In genomic region chr8:122325196-122325595, GRCm38 (mm10) we compare ENCODE assay signal across 15 mouse cellular contexts. TPM values are rescaled to one million over a fixed set of nuclear protein-coding genes. Genes with fewer than 3 reads are reported as not detected.
A peak's percentile ranks its signal among the peaks of the same experiment; 100 is the strongest.
DNase-seq lines count a peak whose midpoint lies in the region; ATAC-seq and TF ChIP-seq lines count a peak whose summit lies in the region.
"Had no signal": no experiment of that assay in that cellular context is flagged by ENCODE, and none has a peak within 500 bp of the region (broad histone marks: within the 10 kb centered on the region; RNA-seq: fewer than 3 reads in every experiment).

No protein-coding gene starts in this region.

- peak overlapping the region; percentile 72 for H3K9ac ChIP-seq in heart, embryonic 13.5 days
- no peak overlapping the region for H3K9ac ChIP-seq in lung, embryonic 14.5 days
- H3K9ac ChIP-seq in hindbrain, embryonic 16.5 days (ENCODE audit: low read depth, low read length): peak overlapping the region; percentile 3; the same call in 1 of the 2 replicates
- H3K9ac ChIP-seq in liver, embryonic 14.5 days (replicated peaks): peak overlapping the region; percentile 50

- H3K27me3 ChIP-seq in heart, embryonic 13.5 days (replicated peaks): no peaks in the 10 kb centered on the region
- no peaks in the 10 kb centered on the region for H3K27me3 ChIP-seq in lung, embryonic 14.5 days (ENCODE audit: insufficient read depth, low read length)
- peaks cover 3% of the 10 kb centered on the region; the same call in 1 of the 2 replicates for H3K27me3 ChIP-seq in hindbrain, embryonic 16.5 days (replicated peaks; ENCODE audit: control insufficient read depth, insufficient read depth, low read length)
- no peaks in the 10 kb centered on the region for H3K27me3 ChIP-seq in liver, embryonic 14.5 days (ENCODE audit: control insufficient read depth, insufficient read depth, low read length)
- H3K27me3 ChIP-seq: neural tube, embryonic 13.5 days had no signal

- no peak for TF ChIP-seq POLR2A in lung, adult 2 months (IDR thresholded peaks at IDR 0.05; ENCODE audit: borderline replicate concordance, extremely low read depth, low read depth, low read length)

- peaks cover 45% of the 10 kb centered on the region for H3K36me3 ChIP-seq in heart, embryonic 13.5 days
- 0 out of 2 replicates have a peak, but pooled peaks cover 3% of the 10 kb centered on the region for H3K36me3 ChIP-seq in lung, embryonic 14.5 days (ENCODE audit: insufficient read depth)
- no peaks in the 10 kb centered on the region for H3K36me3 ChIP-seq in hindbrain, embryonic 16.5 days (ENCODE audit: control insufficient read depth, insufficient read depth, low read length)
- peaks cover 83% of the 10 kb centered on the region for H3K36me3 ChIP-seq in liver, embryonic 14.5 days (replicated peaks; ENCODE audit: control insufficient read depth, insufficient read depth, low read depth)
- H3K36me3 ChIP-seq: neural tube, embryonic 13.5 days had no signal

- H3K27ac ChIP-seq in heart, embryonic 13.5 days (replicated peaks): peak overlapping the region; percentile 88
- peak overlapping the region; percentile 61; the same call in 1 of the 2 replicates for H3K27ac ChIP-seq in lung, embryonic 14.5 days (ENCODE audit: low read depth)
- no peak overlapping the region for H3K27ac ChIP-seq in hindbrain, embryonic 16.5 days (ENCODE audit: low read depth, low read length)
- peak overlapping the region; percentile 90 for H3K27ac ChIP-seq in liver, embryonic 14.5 days

- H3K4me1 ChIP-seq in heart, embryonic 13.5 days: peaks cover 100% of the 10 kb centered on the region
- peaks cover 34% of the 10 kb centered on the region for H3K4me1 ChIP-seq in lung, embryonic 14.5 days (ENCODE audit: insufficient read depth)
- H3K4me1 ChIP-seq in lung, adult 2 months (ENCODE audit: control insufficient read depth, insufficient read depth, low read length): peaks cover 9% of the 10 kb centered on the region
- H3K4me1 ChIP-seq in hindbrain, embryonic 16.5 days (ENCODE audit: control insufficient read depth, insufficient read depth, low read depth, low read length): peaks cover 10% of the 10 kb centered on the region
- peaks cover 97% of the 10 kb centered on the region in 2 experiments for H3K4me1 ChIP-seq in liver, embryonic 14.5 days (replicated peaks; ENCODE audit: control insufficient read depth in 2 of 2, insufficient read depth in 2 of 2, low read length in 1 of 2)

- WGBS in heart, embryonic 13.5 days: 30% methylated on average over 2 of the region's 2 CpGs
- 57% methylated on average over 2 of the region's 2 CpGs for WGBS in lung, embryonic 14.5 days
- WGBS in lung, adult 2 months: 70% methylated on average over 2 of the region's 2 CpGs
- WGBS in hindbrain, embryonic 16.5 days: 82% methylated on average over 2 of the region's 2 CpGs
- WGBS in liver, embryonic 14.5 days (ENCODE audit: insufficient replicate concordance): 62% methylated on average over 2 of the region's 2 CpGs

- H3K4me2 ChIP-seq in heart, embryonic 13.5 days: peak overlapping the region; percentile 49
- peak overlapping the region; percentile 36; the same call in 1 of the 2 replicates for H3K4me2 ChIP-seq in lung, embryonic 14.5 days
- H3K4me2 ChIP-seq in hindbrain, embryonic 16.5 days (ENCODE audit: low read length): no peak overlapping the region
- peak overlapping the region; percentile 49 for H3K4me2 ChIP-seq in liver, embryonic 14.5 days (ENCODE audit: low read depth)

- no peak for TF ChIP-seq EP300 in liver, embryonic 14.5 days (IDR thresholded peaks at IDR 0.05; ENCODE audit: low read depth)

- no peak for ATAC-seq in heart, embryonic 13.5 days (ENCODE audit: extremely low read depth, insufficient number of reproducible peaks, low FRiP score, low TSS enrichment)
- no peak for ATAC-seq in lung, embryonic 14.5 days (ENCODE audit: insufficient read depth)
- ATAC-seq in hindbrain, embryonic 16.5 days: no peak
- no peak for ATAC-seq in liver, embryonic 14.5 days (ENCODE audit: insufficient read depth)
- ATAC-seq: midbrain, embryonic 16.5 days had no signal

- no peak for TF ChIP-seq CTCF in lung, embryonic 14.5 days (IDR thresholded peaks at IDR 0.05; ENCODE audit: low read depth)
- TF ChIP-seq CTCF in lung, adult 2 months (IDR thresholded peaks at IDR 0.05; ENCODE audit: insufficient read depth, low read length): no peak
- TF ChIP-seq CTCF in liver, embryonic 14.5 days (IDR thresholded peaks at IDR 0.05; ENCODE audit: low read depth): no peak

- peak overlapping the region; percentile 6; the same call in 1 of the 2 replicates for H3K4me3 ChIP-seq in heart, embryonic 13.5 days
- no peak overlapping the region for H3K4me3 ChIP-seq in lung, embryonic 14.5 days (ENCODE audit: low read depth, low read length)
- H3K4me3 ChIP-seq in lung, adult 2 months (replicated peaks; ENCODE audit: extremely low read depth, low read depth, low read length): no peak overlapping the region
- no peak overlapping the region for H3K4me3 ChIP-seq in hindbrain, embryonic 16.5 days (ENCODE audit: low read length)
- H3K4me3 ChIP-seq in liver, embryonic 14.5 days (ENCODE audit: insufficient read depth in 1 of 2, low read depth in 2 of 2, low read length in 2 of 2): no peak overlapping the region
- H3K4me3 ChIP-seq: neural tube, embryonic 13.5 days had no signal

- no peaks in the 10 kb centered on the region for H3K9me3 ChIP-seq in heart, embryonic 13.5 days
- H3K9me3 ChIP-seq in lung, embryonic 14.5 days (ENCODE audit: low read depth, low read length): no peaks in the 10 kb centered on the region
- H3K9me3 ChIP-seq in hindbrain, embryonic 16.5 days (ENCODE audit: control insufficient read depth, low read length): no peaks in the 10 kb centered on the region
- no peaks in the 10 kb centered on the region for H3K9me3 ChIP-seq in liver, embryonic 14.5 days (ENCODE audit: control insufficient read depth, low read length)
- H3K9me3 ChIP-seq: G1E; neural tube, embryonic 13.5 days had no signal

- DNase-seq in heart, adult 8-10 months (ENCODE audit: low spot score): no peak
- DNase-seq in lung, embryonic 14.5 days: no peak
- DNase-seq in lung, adult 2 months: no peak
- DNase-seq in liver, embryonic 14.5 days (ENCODE audit: low read depth in 3 of 3, low spot score in 3 of 3): no peak
- no peak for DNase-seq in layer of hippocampus, adult 11-12 months (ENCODE audit: low spot score)
- DNase-seq: cerebellum, adult 18-20 months; gastrocnemius, postnatal 14 days; kidney, postnatal 14 days; thymus, adult 2 months had no signal

RNA-seq across cellular contexts. Expression of gene Trhr2, which starts 35.4 kb away (rescaled TPM):
- not detected in 2 replicates for polyA plus RNA-seq in heart, embryonic 13.5 days (2015; fragmentation: Nextera tagmentation; extraction: Ambion mirVana)
- total RNA-seq in heart, adult 8-10 months (2022): not detected
- polyA plus RNA-seq in lung, embryonic 14.5 days (2014; fragmentation: Nextera tagmentation; extraction: Ambion mirVana): not detected in 2 replicates
- polyA plus RNA-seq in lung, adult 2 months (2012; rRNA removed): not detected in 2 replicates
- 0.39 and 0.60 TPM in 2 replicates for polyA plus RNA-seq in hindbrain, embryonic 16.5 days (2015; fragmentation: Nextera tagmentation; extraction: Ambion mirVana)
- polyA plus RNA-seq in liver, embryonic 14.5 days (2012; rRNA removed): not detected in 2 replicates
- not detected in 2 replicates for polyA plus RNA-seq in liver, embryonic 14.5 days (2014; fragmentation: Nextera tagmentation; extraction: Ambion mirVana)
- total RNA-seq: G1E; gastrocnemius, postnatal 14 days; liver, adult 2 months had no signal
- polyA plus RNA-seq: G1E; liver, adult 2 months; neural tube, embryonic 13.5 days had no signal

RNA-seq across cellular contexts. Expression of gene Zfpm1, which starts 43.3 kb away (rescaled TPM):
- 3.8 TPM in 2 replicates for polyA plus RNA-seq in heart, embryonic 13.5 days (2015; fragmentation: Nextera tagmentation; extraction: Ambion mirVana)
- 10 to 100 TPM; 18.1 to 23.2 (median 21.3) TPM for total RNA-seq in heart, adult 8-10 months (2022)
- polyA plus RNA-seq in lung, embryonic 14.5 days (2014; fragmentation: Nextera tagmentation; extraction: Ambion mirVana): 2.7 and 2.9 TPM in 2 replicates
- 32.0 and 38.4 TPM in 2 replicates for polyA plus RNA-seq in lung, adult 2 months (2012; rRNA removed)
- polyA plus RNA-seq in hindbrain, embryonic 16.5 days (2015; fragmentation: Nextera tagmentation; extraction: Ambion mirVana): 0.75 and 1.2 TPM in 2 replicates
- 69.6 and 80.3 TPM in 2 replicates for polyA plus RNA-seq in liver, embryonic 14.5 days (2012; rRNA removed)
- polyA plus RNA-seq in liver, embryonic 14.5 days (2014; fragmentation: Nextera tagmentation; extraction: Ambion mirVana): 13.3 and 16.2 TPM in 2 replicates

RNA-seq across cellular contexts. Expression of gene Zc3h18, which starts 51.2 kb away (rescaled TPM):
- 30.4 and 31.1 TPM in 2 replicates for polyA plus RNA-seq in heart, embryonic 13.5 days (2015; fragmentation: Nextera tagmentation; extraction: Ambion mirVana)
- 10 to 100 TPM; 21.2 to 24.0 (median 22.4) TPM for total RNA-seq in heart, adult 8-10 months (2022)
- 42.4 and 44.3 TPM in 2 replicates for polyA plus RNA-seq in lung, embryonic 14.5 days (2014; fragmentation: Nextera tagmentation; extraction: Ambion mirVana)
- polyA plus RNA-seq in lung, adult 2 months (2012; rRNA removed): 26.8 and 29.1 TPM in 2 replicates
- 28.8 and 31.8 TPM in 2 replicates for polyA plus RNA-seq in hindbrain, embryonic 16.5 days (2015; fragmentation: Nextera tagmentation; extraction: Ambion mirVana)
- polyA plus RNA-seq in liver, embryonic 14.5 days (2012; rRNA removed): 15.2 and 20.4 TPM in 2 replicates
- polyA plus RNA-seq in liver, embryonic 14.5 days (2014; fragmentation: Nextera tagmentation; extraction: Ambion mirVana): 12.8 and 16.7 TPM in 2 replicates
